Mouse (Mus musculus): ENCODE results near the gene Olfr1140. TPM values are rescaled to one million over a fixed set of nuclear protein-coding genes. Genes with fewer than 3 reads are reported as not detected.

The Olfr1140 gene
- polyA plus RNA-seq, 1 experiment from 2014 or later, result not detected

Other genes with a start within 250 kb of the Olfr1140 start
- gene Pramel7, start 246.7 kb upstream of the Olfr1140 start, polyA plus RNA-seq (2014; fragmentation: Nextera tagmentation; extraction: Ambion mirVana), result not detected in 2 replicates
- not detected in 2 replicates for gene Pramel6, start 237.2 kb upstream of the Olfr1140 start, polyA plus RNA-seq (2014; fragmentation: Nextera tagmentation; extraction: Ambion mirVana)
- gene Olfr153, start 212.0 kb upstream of the Olfr1140 start, polyA plus RNA-seq (2014; fragmentation: Nextera tagmentation; extraction: Ambion mirVana), result not detected in 2 replicates
- not detected in 2 replicates for gene Olfr1128, start 198.2 kb upstream of the Olfr1140 start, polyA plus RNA-seq (2014; fragmentation: Nextera tagmentation; extraction: Ambion mirVana)
- not detected in 2 replicates for gene Olfr1129, start 169.8 kb upstream of the Olfr1140 start, polyA plus RNA-seq (2014; fragmentation: Nextera tagmentation; extraction: Ambion mirVana)
- not detected in 2 replicates for gene Olfr1130, start 137.5 kb upstream of the Olfr1140 start, polyA plus RNA-seq (2014; fragmentation: Nextera tagmentation; extraction: Ambion mirVana)
- gene Olfr1131, start 116.6 kb upstream of the Olfr1140 start, polyA plus RNA-seq (2014; fragmentation: Nextera tagmentation; extraction: Ambion mirVana), result not detected in 2 replicates
- gene Olfr1132, start 106.2 kb upstream of the Olfr1140 start, polyA plus RNA-seq (2014; fragmentation: Nextera tagmentation; extraction: Ambion mirVana), result not detected in 2 replicates
- gene Olfr1133, start 96.4 kb upstream of the Olfr1140 start, polyA plus RNA-seq (2014; fragmentation: Nextera tagmentation; extraction: Ambion mirVana), result not detected in 2 replicates
- gene Olfr1134, start 85.3 kb upstream of the Olfr1140 start, polyA plus RNA-seq (2014; fragmentation: Nextera tagmentation; extraction: Ambion mirVana), result not detected in 2 replicates
- not detected in 2 replicates for gene Olfr1135, start 70.1 kb upstream of the Olfr1140 start, polyA plus RNA-seq (2014; fragmentation: Nextera tagmentation; extraction: Ambion mirVana)
- not detected in 2 replicates for gene Olfr1136, start 49.8 kb upstream of the Olfr1140 start, polyA plus RNA-seq (2014; fragmentation: Nextera tagmentation; extraction: Ambion mirVana)
- gene Olfr1137, start 30.6 kb upstream of the Olfr1140 start, polyA plus RNA-seq (2014; fragmentation: Nextera tagmentation; extraction: Ambion mirVana), result not detected in 2 replicates
- gene Olfr1138, start 3.8 kb upstream of the Olfr1140 start, polyA plus RNA-seq (2014; fragmentation: Nextera tagmentation; extraction: Ambion mirVana), result not detected in 2 replicates
- gene Olfr1141, start 10.2 kb downstream of the Olfr1140 start, polyA plus RNA-seq (2014; fragmentation: Nextera tagmentation; extraction: Ambion mirVana), result not detected in 2 replicates
- not detected in 2 replicates for gene Olfr152, start 35.7 kb downstream of the Olfr1140 start, polyA plus RNA-seq (2014; fragmentation: Nextera tagmentation; extraction: Ambion mirVana)
- not detected in 2 replicates for gene Olfr1143, start 56.8 kb downstream of the Olfr1140 start, polyA plus RNA-seq (2014; fragmentation: Nextera tagmentation; extraction: Ambion mirVana)
- not detected in 2 replicates for gene Olfr1145, start 66.1 kb downstream of the Olfr1140 start, polyA plus RNA-seq (2014; fragmentation: Nextera tagmentation; extraction: Ambion mirVana)
- not detected in 2 replicates for gene Olfr1148, start 86.8 kb downstream of the Olfr1140 start, polyA plus RNA-seq (2014; fragmentation: Nextera tagmentation; extraction: Ambion mirVana)
- gene Olfr1150-ps1, start 100.2 kb downstream of the Olfr1140 start, polyA plus RNA-seq (2014; fragmentation: Nextera tagmentation; extraction: Ambion mirVana), result not detected in 2 replicates
- gene Olfr1151, start 112.1 kb downstream of the Olfr1140 start, polyA plus RNA-seq (2014; fragmentation: Nextera tagmentation; extraction: Ambion mirVana), result not detected in 2 replicates
- gene Olfr1152, start 122.7 kb downstream of the Olfr1140 start, polyA plus RNA-seq (2014; fragmentation: Nextera tagmentation; extraction: Ambion mirVana), result not detected in 2 replicates
- not detected in 2 replicates for gene Olfr1153, start 151.2 kb downstream of the Olfr1140 start, polyA plus RNA-seq (2014; fragmentation: Nextera tagmentation; extraction: Ambion mirVana)
- gene Olfr1154, start 161.4 kb downstream of the Olfr1140 start, polyA plus RNA-seq (2014; fragmentation: Nextera tagmentation; extraction: Ambion mirVana), result not detected in 2 replicates
- not detected in 2 replicates for gene Olfr1155, start 201.4 kb downstream of the Olfr1140 start, polyA plus RNA-seq (2014; fragmentation: Nextera tagmentation; extraction: Ambion mirVana)
- not detected in 2 replicates for gene Olfr1156, start 209.3 kb downstream of the Olfr1140 start, polyA plus RNA-seq (2014; fragmentation: Nextera tagmentation; extraction: Ambion mirVana)
- not detected in 2 replicates for gene Olfr1157, start 224.5 kb downstream of the Olfr1140 start, polyA plus RNA-seq (2014; fragmentation: Nextera tagmentation; extraction: Ambion mirVana)
- not detected in 2 replicates for gene Olfr74, start 230.9 kb downstream of the Olfr1140 start, polyA plus RNA-seq (2014; fragmentation: Nextera tagmentation; extraction: Ambion mirVana)
- gene Olfr1158, start 246.4 kb downstream of the Olfr1140 start, polyA plus RNA-seq (2014; fragmentation: Nextera tagmentation; extraction: Ambion mirVana), result not detected in 2 replicates

Measured in limb, embryonic 11.5 days (tissue).